Mouse (Mus musculus): ENCODE measurements at regions not wholly inside any gene's neighbourhood (a gene's known extent, or its start where the extent isn't known, plus 50 kb on each side); places are given as distances from the start of the nearest gene placed in this dataset.
A peak's percentile ranks its signal among the peaks of the same experiment; 100 is the strongest.

- H3K27ac ChIP-seq (replicated peaks): no peak overlapping the region
- H3K4me2 ChIP-seq (replicated peaks): no peak overlapping the region
- H3K9ac ChIP-seq (replicated peaks): no peak overlapping the region
- no peaks in the 10 kb centered on the region for H3K9me3 ChIP-seq
- no peaks in the 10 kb centered on the region for H3K27me3 ChIP-seq
- WGBS: 88% methylated on average over 1 of the region's 1 CpGs
- H3K4me1 ChIP-seq: no peaks in the 10 kb centered on the region
- no peaks in the 10 kb centered on the region for H3K36me3 ChIP-seq
- no peak for ATAC-seq (ENCODE audit: low FRiP score, low read depth)
- no peak overlapping the region for H3K4me3 ChIP-seq
Observed at GRCm38 (mm10) chr14:113112320-113112719, 202.1 kb upstream of the Tpm3-rs7 start.

- no peak overlapping the region for H3K9ac ChIP-seq (replicated peaks)
- no peaks in the 10 kb centered on the region for H3K36me3 ChIP-seq
- H3K4me1 ChIP-seq: no peaks in the 10 kb centered on the region
- H3K27me3 ChIP-seq: no peaks in the 10 kb centered on the region
- no peak for ATAC-seq (ENCODE audit: low FRiP score, low read depth)
- H3K4me2 ChIP-seq (replicated peaks): no peak overlapping the region
- 92% methylated on average over 2 of the region's 2 CpGs for WGBS
- no peaks in the 10 kb centered on the region for H3K9me3 ChIP-seq
- H3K27ac ChIP-seq (replicated peaks): no peak overlapping the region
- no peak overlapping the region for H3K4me3 ChIP-seq
Observed at GRCm38 (mm10) chr14:113138823-113139222, 175.6 kb upstream of the Tpm3-rs7 start.

GRCm38 (mm10) chr14:113168584-113168983 lies 145.8 kb upstream of the Tpm3-rs7 start:
- H3K36me3 ChIP-seq: no peaks in the 10 kb centered on the region
- peaks cover 3% of the 10 kb centered on the region; the same call in 1 of the 2 replicates for H3K4me1 ChIP-seq
- no peak overlapping the region for H3K27ac ChIP-seq (replicated peaks)
- 72% methylated on average over 2 of the region's 2 CpGs for WGBS
- no peaks in the 10 kb centered on the region for H3K9me3 ChIP-seq
- ATAC-seq (ENCODE audit: low FRiP score, low read depth): no peak
- no peak overlapping the region for H3K4me2 ChIP-seq (replicated peaks)
- no peaks in the 10 kb centered on the region for H3K27me3 ChIP-seq
- no peak overlapping the region for H3K4me3 ChIP-seq
- no peak overlapping the region for H3K9ac ChIP-seq (replicated peaks)

GRCm38 (mm10) chr14:113182345-113182997 lies 131.9 kb upstream of the Tpm3-rs7 start:
- ATAC-seq (ENCODE audit: low FRiP score, low read depth): peak; percentile 76
- H3K4me3 ChIP-seq: no peak overlapping the region
- no peaks in the 10 kb centered on the region for H3K27me3 ChIP-seq
- WGBS: 12% methylated on average over 16 of the region's 16 CpGs
- no peak overlapping the region for H3K9ac ChIP-seq (replicated peaks)
- no peaks in the 10 kb centered on the region for H3K9me3 ChIP-seq
- peaks cover 7% of the 10 kb centered on the region for H3K4me1 ChIP-seq
- no peak overlapping the region for H3K27ac ChIP-seq (replicated peaks)
- no peaks in the 10 kb centered on the region for H3K36me3 ChIP-seq
- H3K4me2 ChIP-seq (replicated peaks): peak overlapping the region; percentile 38

GRCm38 (mm10) chr14:113211968-113212367 lies 102.4 kb upstream of the Tpm3-rs7 start:
- no peak overlapping the region for H3K27ac ChIP-seq (replicated peaks)
- no peaks in the 10 kb centered on the region for H3K27me3 ChIP-seq
- H3K36me3 ChIP-seq: no peaks in the 10 kb centered on the region
- no peak overlapping the region for H3K4me2 ChIP-seq (replicated peaks)
- no peak overlapping the region for H3K9ac ChIP-seq (replicated peaks)
- 92% methylated on average over 5 of the region's 5 CpGs for WGBS
- ATAC-seq (ENCODE audit: low FRiP score, low read depth): no peak
- no peaks in the 10 kb centered on the region for H3K9me3 ChIP-seq
- no peak overlapping the region for H3K4me3 ChIP-seq
- no peaks in the 10 kb centered on the region for H3K4me1 ChIP-seq

All from midbrain, embryonic 12.5 days (tissue).